Mouse (Mus musculus) intestine, embryonic 16.5 days (tissue): ENCODE data around the gene Spryd4. TPM values are rescaled to one million over a fixed set of nuclear protein-coding genes. Genes with fewer than 3 reads are reported as not detected.
A peak's percentile ranks its signal among the peaks of the same experiment; 100 is the strongest.

ENCODE experiments used
- ATAC-seq: fragments of 200-750 bp; cut with Nextera tagmentation; 2 replicates; pipeline ENCODE4 v1.8.0; 2017; ENCODE audit warnings: moderate TSS enrichment, moderate library complexity
- H3K27ac ChIP-seq: fragments of 300-500 bp; sonication (generic); 2 replicates; pipeline ENCODE4 v1.5.1; 2014; ENCODE audit warnings: mild to moderate bottlenecking, low read length
- H3K27me3 ChIP-seq: fragments of 300-500 bp; sonication (generic); replicated peaks from 2 replicates; pipeline ENCODE4 v1.6.1; 2014; ENCODE audit warnings: low read length, control low read depth, mixed read lengths; ENCODE audit not compliant: control insufficient read depth, insufficient read depth
- H3K36me3 ChIP-seq: fragments of 300-500 bp; sonication (generic); 2 replicates; pipeline ENCODE4 v1.6.1; 2014; ENCODE audit warnings: low read length, control low read depth; ENCODE audit not compliant: control insufficient read depth, insufficient read depth
- H3K4me1 ChIP-seq: fragments of 300-500 bp; sonication (generic); 2 replicates; pipeline ENCODE4 v1.6.1; 2014; ENCODE audit warnings: low read length, control low read depth, mixed read lengths; ENCODE audit not compliant: control insufficient read depth, insufficient read depth
- H3K4me2 ChIP-seq: fragments of 300-500 bp; sonication (generic); 2 replicates; pipeline ENCODE4 v1.6.1; 2014; ENCODE audit warnings: low read depth, low read length, control low read depth
- H3K4me3 ChIP-seq: fragments of 300-500 bp; sonication (generic); 2 replicates; pipeline ENCODE4 v1.5.1; 2014; ENCODE audit warnings: mild to moderate bottlenecking, low read length
- H3K9ac ChIP-seq: fragments of 300-500 bp; sonication (generic); 2 replicates; pipeline ENCODE4 v1.6.1; 2014; ENCODE audit warnings: low read depth, low read length
- H3K9me3 ChIP-seq: fragments of 300-500 bp; sonication (generic); 2 replicates; pipeline ENCODE4 v1.6.1; 2016; ENCODE audit warnings: low read length, control low read depth; ENCODE audit not compliant: control insufficient read depth
- WGBS: fragments of 180-500 bp; shearing (Covaris S2); extraction: QIAGEN DNeasy Blood & Tissue Kit; methylation state at CpG from one replicate; pipeline ENCODE4 v1.1.7; 2014; 5-methylcytosine and 5-hydroxymethylcytosine counted together
- polyA plus RNA-seq: library from polyadenylated mRNA; unstranded; fragments of >200 nt; fragmentation: Nextera tagmentation; extraction: Ambion mirVana; gene quantifications from 2 replicates; pipeline ENCODE4 v1.2.1, GENCODE M21; 2015

The Spryd4 gene
- polyA plus RNA-seq, 1 experiment from 2014 or later: 40.1 TPM

DNA sequence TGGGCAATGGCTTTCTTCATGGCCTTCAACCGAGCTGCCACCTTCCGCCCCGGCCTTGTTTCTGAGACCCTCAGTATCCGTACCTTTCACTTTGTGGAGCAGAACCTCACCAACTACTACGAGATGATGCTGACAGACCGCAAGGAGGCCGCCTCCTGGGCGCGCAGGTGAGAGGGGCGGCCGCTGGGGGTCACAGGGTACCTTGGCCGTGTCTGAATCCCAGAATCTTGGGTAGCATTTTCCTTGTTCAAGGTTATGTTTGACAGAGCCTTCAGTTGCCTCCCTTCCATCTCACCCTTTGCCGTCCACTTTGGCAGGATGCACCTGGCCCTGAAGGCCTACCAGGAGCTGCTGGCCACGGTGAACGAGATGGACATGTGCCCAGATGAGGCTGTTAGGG, 32.5 kb upstream of the Spryd4 start:
- Histone ChIP-seq H3K36me3 (peaks cover 3% of the 10 kb centered on the region; the same call in 1 of the 2 replicates), H3K4me3 (no peak overlapping the region), H3K4me1 (no peaks in the 10 kb centered on the region), H3K9me3 (no peaks in the 10 kb centered on the region), H3K4me2 (no peak overlapping the region), H3K27me3 (no peaks in the 10 kb centered on the region), H3K27ac (no peak overlapping the region), H3K9ac (no peak overlapping the region)
- no peak for ATAC-seq
- 95% methylated on average over 15 of the region's 15 CpGs for WGBS

DNA sequence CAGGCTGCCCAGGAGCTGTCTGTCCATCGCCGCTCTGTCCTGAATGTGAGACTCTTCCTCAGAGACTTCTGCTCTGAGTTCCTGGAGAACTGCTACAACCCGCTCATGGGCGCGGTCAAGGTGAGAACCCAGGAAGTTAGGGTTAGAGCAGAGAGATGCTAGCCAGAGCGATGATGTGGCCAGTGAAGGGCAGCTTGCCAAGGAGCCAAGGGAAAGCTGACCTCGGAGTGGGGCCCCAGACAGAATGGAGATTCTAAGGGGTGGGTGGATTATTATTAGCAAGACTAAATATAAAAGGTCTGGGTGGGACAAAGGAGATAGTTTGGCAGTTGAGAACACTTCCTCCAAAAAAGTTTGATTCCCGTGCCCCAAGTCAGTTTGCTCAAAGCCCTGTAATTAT, 31.6 kb upstream of the Spryd4 start:
- 94% methylated on average over 8 of the region's 8 CpGs for WGBS
- ATAC-seq: no peak
- Histone ChIP-seq H3K4me3 (no peak overlapping the region), H3K9me3 (no peaks in the 10 kb centered on the region), H3K4me1 (no peaks in the 10 kb centered on the region), H3K27ac (no peak overlapping the region), H3K27me3 (no peaks in the 10 kb centered on the region), H3K4me2 (no peak overlapping the region), H3K36me3 (peaks cover 3% of the 10 kb centered on the region; the same call in 1 of the 2 replicates), H3K9ac (no peak overlapping the region)

DNA sequence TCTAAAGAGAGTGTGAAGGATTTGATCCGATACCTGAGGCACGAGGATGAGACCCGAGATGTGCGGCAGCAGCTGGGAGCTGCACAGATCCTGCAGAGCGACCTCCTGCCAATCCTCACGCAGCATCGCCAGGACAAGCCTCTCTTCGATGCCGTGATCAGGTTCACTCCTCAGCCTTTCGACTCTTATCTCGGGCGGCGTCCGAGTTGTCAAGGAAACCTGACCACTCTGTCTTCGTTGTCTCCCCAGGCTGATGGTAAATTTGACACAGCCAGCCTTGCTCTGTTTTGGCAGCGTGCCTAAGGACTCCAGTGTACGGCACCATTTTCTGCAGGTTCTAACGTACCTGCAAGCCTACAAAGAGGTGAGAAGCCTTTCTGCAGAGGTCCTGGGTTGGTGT, 28.5 kb upstream of the Spryd4 start:
- WGBS: 82% methylated on average over 18 of the region's 18 CpGs
- no peaks in the 10 kb centered on the region; the same call in 1 of the 2 replicates for H3K36me3 ChIP-seq

DNA sequence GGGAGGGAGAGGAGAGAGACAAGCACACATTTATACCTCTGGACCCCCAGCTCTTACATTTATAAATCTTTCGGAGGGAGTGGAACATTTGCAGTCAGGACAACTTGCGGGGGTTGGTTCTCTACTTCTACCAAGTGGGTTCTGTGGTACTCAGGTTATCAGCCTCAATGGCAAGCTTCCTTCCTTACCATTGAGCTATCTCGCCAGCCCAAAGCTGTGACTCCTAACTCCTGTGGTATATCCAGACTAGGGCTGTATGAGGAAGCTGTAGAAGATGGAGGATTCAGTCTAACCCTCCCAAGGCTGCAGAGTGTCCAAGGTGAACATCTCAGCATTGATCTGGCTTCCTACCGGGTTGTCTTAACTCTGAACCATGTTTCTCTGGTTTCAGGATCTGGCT, 27.5 kb upstream of the Spryd4 start:
- 85% methylated on average over 4 of the region's 4 CpGs for WGBS
- H3K36me3 ChIP-seq: no peaks in the 10 kb centered on the region; the same call in 1 of the 2 replicates

More for the DNA sequence above, 28.5 kb upstream of the Spryd4 start:
- Histone ChIP-seq H3K4me3 (no peak overlapping the region), H3K9me3 (no peaks in the 10 kb centered on the region), H3K27me3 (no peaks in the 10 kb centered on the region), H3K4me1 (no peaks in the 10 kb centered on the region), H3K4me2 (no peak overlapping the region), H3K9ac (no peak overlapping the region), H3K27ac (no peak overlapping the region)
- ATAC-seq: no peak

DNA sequence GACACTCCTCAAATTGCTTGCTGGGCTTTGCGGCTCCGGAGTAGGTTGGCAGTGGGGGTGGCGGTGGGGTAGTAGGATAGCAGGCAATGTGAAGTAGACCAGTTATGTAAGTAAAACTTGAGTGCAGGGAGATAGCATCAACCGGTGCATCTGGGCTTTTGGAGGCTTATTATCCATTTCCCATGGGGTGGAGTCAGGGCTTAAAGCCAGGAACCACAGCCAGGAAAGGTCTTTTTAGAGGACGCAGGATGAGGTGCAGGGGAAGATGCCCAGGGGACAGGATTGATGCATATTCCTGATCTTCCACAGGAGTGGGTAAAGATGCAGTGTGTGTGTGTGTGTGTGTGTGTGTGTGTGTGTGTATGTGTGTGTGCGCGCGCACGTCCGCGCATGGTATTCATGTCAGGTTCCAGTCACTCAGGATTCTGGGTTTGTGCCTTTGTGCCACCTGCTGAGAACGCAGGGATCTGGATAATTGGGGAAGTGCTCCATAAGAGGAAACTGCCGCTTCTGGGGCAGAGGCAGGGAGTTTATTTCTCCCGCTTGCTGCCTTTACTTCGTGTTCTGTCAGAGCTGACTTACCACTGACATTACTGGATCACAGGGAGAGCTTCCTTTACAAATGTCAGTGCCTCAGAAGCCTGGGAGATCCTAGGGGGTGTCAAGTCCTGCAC, 26.3 kb upstream of the Spryd4 start:
- H3K9me3 ChIP-seq: no peaks in the 10 kb centered on the region
- H3K36me3 ChIP-seq: no peaks in the 10 kb centered on the region; the same call in 1 of the 2 replicates
- no peak overlapping the region for H3K4me3 ChIP-seq
- H3K9ac ChIP-seq: no peak overlapping the region
- H3K27me3 ChIP-seq: no peaks in the 10 kb centered on the region
- 80% methylated on average over 15 of the region's 15 CpGs for WGBS
- H3K27ac ChIP-seq: no peak overlapping the region
- no peak for ATAC-seq
- H3K4me2 ChIP-seq: no peak overlapping the region
- H3K4me1 ChIP-seq: no peaks in the 10 kb centered on the region; the same call in 1 of the 2 replicates

More for the DNA sequence above, 27.5 kb upstream of the Spryd4 start:
- no peak overlapping the region for H3K9ac ChIP-seq
- no peaks in the 10 kb centered on the region for H3K4me1 ChIP-seq
- H3K27ac ChIP-seq: no peak overlapping the region
- no peaks in the 10 kb centered on the region for H3K27me3 ChIP-seq
- no peak for ATAC-seq
- no peaks in the 10 kb centered on the region for H3K9me3 ChIP-seq
- no peak overlapping the region for H3K4me2 ChIP-seq
- no peak overlapping the region for H3K4me3 ChIP-seq

DNA sequence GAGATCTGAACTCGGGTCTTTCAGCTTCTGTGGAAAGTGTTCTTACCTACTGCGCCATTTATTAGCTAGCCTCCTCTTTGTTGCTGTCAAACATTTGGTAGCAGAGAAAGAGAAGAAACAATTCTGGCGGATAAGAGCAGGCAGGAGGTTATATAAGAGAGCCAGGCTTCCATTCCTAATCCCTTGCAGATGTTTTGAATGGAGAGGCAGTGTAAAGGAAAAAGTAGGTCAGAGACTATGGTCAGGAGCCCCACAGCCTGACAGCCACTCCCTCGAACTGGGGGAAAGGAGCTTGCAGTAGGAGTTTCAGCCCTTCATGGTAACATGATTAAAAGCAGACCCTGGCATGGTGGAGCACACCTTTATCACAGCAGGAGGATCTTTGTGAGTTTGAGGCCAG, 24.7 kb upstream of the Spryd4 start:
- Histone ChIP-seq H3K9ac (no peak overlapping the region), H3K4me2 (no peak overlapping the region), H3K4me3 (no peak overlapping the region), H3K36me3 (no peaks in the 10 kb centered on the region; the same call in 1 of the 2 replicates), H3K27ac (no peak overlapping the region), H3K9me3 (no peaks in the 10 kb centered on the region), H3K27me3 (no peaks in the 10 kb centered on the region), H3K4me1 (no peaks in the 10 kb centered on the region; the same call in 1 of the 2 replicates)
- WGBS: 73% methylated on average over 4 of the region's 4 CpGs
- ATAC-seq: no peak

DNA sequence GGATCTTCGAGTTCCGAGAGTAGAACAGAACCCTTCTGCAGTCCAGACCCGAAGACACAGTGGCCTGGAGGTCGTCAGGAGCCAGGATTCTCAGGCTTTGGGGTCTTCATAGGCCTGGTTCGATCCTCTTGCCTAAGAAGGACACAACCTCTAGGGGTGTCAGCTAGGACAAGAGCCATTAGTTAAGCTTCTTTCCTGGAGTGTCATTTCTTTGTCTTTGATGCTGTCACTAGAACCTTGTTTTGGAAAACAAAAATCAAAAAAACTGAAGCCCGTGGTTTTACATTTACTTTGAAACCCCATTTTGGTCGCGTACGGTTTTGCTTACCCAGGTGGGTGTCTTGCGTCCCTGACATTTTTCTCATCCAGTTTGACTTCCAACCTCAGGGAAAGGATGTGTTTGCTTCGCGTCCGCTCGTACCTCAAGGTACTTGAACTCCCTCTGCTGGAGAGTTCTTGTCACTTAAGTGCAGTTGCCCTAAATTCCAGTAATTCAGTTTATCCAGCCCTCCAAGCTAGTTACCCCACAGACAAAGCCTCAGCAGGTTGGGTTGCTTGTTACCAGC, 20.9 kb upstream of the Spryd4 start:
- H3K4me2 ChIP-seq: peak overlapping the region; percentile 72
- H3K9me3 ChIP-seq: no peaks in the 10 kb centered on the region
- H3K9ac ChIP-seq: peak overlapping the region; percentile 83
- under 1% methylated on average over 14 of the region's 14 CpGs for WGBS
- peak overlapping the region; percentile 81 for H3K4me3 ChIP-seq
- peak; percentile 61 for ATAC-seq
- H3K27me3 ChIP-seq: no peaks in the 10 kb centered on the region
- H3K4me1 ChIP-seq: peaks cover 4% of the 10 kb centered on the region
- H3K36me3 ChIP-seq: no peaks in the 10 kb centered on the region
- H3K27ac ChIP-seq: peak overlapping the region; percentile 96

DNA sequence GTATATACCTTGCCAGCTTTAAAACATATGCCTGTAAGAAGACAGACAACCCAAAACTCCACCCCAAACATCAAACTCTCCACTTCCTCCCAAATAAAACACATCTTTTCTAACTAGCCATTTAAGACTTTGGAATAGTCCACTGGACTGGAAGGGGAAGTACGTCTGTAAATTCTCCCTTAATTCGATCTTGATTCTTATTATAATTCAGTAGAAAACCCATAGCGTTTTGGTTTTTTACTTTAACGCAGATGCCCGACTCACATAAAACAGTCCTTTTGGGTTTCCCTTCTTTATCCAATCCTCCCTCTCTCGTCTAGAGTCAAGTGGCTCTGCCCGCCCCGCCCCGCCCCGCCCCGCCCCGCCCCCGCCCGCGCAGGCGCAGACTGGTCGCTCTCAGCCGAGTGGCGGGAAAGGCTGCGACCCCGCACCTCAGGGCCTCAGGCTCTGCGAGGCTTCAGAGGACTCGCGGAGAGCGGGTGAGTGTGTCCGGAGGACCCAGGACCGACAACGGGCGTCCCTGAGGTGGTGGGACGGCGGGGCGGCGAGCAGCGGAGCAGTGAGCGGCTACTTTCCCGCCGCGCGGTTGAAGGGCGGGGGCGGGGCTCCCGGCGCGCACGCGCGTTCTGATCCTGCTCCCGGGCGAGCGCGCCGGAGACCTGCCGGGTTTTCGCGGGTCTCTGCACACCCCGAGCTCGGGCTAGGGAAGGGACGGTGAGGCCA, 20.3 kb upstream of the Spryd4 start, which contains the start of gene Timeless:
Timeless (plus strand) TSS at position 369 of the 723 bp plus-strand sequence.
- peak within 1 kb of the TSS; percentile 72 for H3K4me2 ChIP-seq

DNA sequence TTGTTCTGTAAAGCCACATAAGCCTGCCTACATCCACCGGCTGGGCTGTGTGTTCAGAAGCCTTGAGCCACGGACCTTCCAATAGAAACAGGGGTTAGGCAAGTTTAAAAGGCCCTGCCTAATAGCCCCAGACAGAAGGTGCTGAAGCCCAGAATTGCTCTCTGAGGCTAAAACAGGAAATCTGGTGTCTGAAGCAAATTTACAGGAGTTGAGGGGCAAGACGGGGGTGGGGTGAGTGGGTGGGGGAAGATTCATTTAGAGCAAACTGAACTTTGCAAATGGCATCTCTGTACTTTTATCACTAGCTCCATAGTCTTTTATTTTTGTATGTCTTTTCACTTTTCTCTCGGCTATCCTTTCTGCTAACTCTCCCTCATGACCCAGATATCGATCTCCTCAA, 19.5 kb upstream of the Spryd4 start:
- WGBS: 11% methylated on average over 5 of the region's 5 CpGs
- peak overlapping the region; percentile 96; the same call in 1 of the 2 replicates for H3K27ac ChIP-seq
- ATAC-seq: no peak

More for the DNA sequence above, 20.3 kb upstream of the Spryd4 start, which contains the start of gene Timeless:
- H3K4me3 ChIP-seq: peak within 1 kb of the TSS; percentile 81
- H3K4me1 ChIP-seq: peaks cover 4% of the 10 kb centered on the region
- no peaks in the 10 kb centered on the region for H3K27me3 ChIP-seq
- no peaks in the 10 kb centered on the region for H3K9me3 ChIP-seq
- WGBS: under 1% methylated on average over 51 of the region's 58 CpGs
- peak within 1 kb of the TSS; percentile 96 for H3K27ac ChIP-seq
- H3K36me3 ChIP-seq: no peaks in the 10 kb centered on the region
- peak; percentile 96 for ATAC-seq
- H3K9ac ChIP-seq: peak within 1 kb of the TSS; percentile 83

More for the DNA sequence above, 19.5 kb upstream of the Spryd4 start:
- H3K9ac ChIP-seq: peak overlapping the region; percentile 83; the same call in 1 of the 2 replicates
- no peaks in the 10 kb centered on the region for H3K36me3 ChIP-seq
- peak overlapping the region; percentile 81 for H3K4me3 ChIP-seq
- no peaks in the 10 kb centered on the region for H3K9me3 ChIP-seq
- H3K27me3 ChIP-seq: no peaks in the 10 kb centered on the region
- peaks cover 4% of the 10 kb centered on the region for H3K4me1 ChIP-seq
- H3K4me2 ChIP-seq: peak overlapping the region; percentile 72
